Mouse (Mus musculus): ENCODE data around the gene D030056L22Rik. TPM values are rescaled to one million over a fixed set of nuclear protein-coding genes. Genes with fewer than 3 reads are reported as not detected.
A peak's percentile ranks its signal among the peaks of the same experiment; 100 is the strongest.

D030056L22Rik gene
- polyA plus RNA-seq, 1 experiment from 2014 or later, result 43.8 TPM

DNA sequence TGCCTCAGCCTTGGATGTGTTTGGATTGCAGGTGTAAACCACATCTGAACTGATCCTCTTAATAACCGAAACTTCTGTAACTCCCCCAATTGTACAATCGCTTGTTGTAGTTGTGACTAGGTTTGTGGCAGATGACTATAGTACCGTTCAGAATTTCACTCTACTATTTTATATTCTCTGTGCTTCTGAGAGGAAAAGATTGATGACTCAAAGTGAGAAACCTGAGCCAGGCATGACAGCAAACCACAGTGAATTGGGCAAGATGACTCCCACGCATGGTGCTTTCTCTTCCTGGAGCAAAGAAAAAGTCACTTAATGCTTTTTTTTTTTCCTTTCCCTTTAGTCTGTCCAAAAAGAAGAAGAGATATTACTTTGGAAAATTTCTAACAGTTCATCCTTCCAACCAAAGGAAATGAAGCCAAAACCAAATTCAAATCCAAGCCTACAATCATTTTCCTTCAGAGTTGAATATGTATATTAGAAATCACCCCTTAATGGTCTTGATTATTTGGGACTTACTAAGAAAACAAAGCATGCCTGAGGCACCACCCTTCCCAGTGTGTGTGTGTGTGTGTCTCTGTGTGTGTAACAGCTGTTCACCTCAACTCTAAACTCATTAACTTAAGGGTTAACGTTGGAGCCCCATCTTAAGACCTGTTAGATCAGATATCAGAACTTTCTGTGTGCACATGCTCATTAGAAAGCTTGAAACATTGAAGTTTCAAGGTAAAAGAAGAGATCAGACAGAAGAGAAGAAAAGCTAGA lies 33.8 kb downstream of the D030056L22Rik start:
- no peak overlapping the region for H3K4me3 ChIP-seq
- H3K27ac ChIP-seq, result no peak overlapping the region
- no peaks in the 10 kb centered on the region for H3K36me3 ChIP-seq (replicated peaks)
- peaks cover 23% of the 10 kb centered on the region for H3K27me3 ChIP-seq (ENCODE audit: poor library complexity, severe bottlenecking)
- DNase-seq (ENCODE audit: extremely low spot score, low spot score), result no peak
- H3K4me1 ChIP-seq, result peaks cover 10% of the 10 kb centered on the region
- WGBS, result 93% methylated on average over 5 of the region's 5 CpGs
- H3K9me3 ChIP-seq, result no peaks in the 10 kb centered on the region

DNA sequence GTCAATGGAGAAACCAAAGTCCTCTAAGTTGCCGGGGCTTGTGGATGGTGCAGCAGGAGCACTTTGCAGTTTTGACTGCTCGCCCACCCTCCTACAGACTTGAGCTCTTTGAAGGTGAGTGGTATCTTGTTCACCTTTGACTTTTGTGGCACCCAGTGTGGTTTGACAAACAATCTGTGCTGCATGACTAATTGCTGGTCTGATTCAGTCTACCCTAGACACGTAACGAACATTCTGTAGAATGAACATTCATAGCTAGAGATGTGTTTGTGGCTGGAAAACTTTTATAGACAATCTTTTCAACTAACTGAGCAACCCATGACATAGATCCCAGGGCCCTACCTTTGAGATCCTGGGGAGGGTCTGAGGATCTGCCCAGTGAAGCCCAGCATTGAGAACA lies 34.4 kb downstream of the D030056L22Rik start:
- no peak overlapping the region for H3K4me3 ChIP-seq
- WGBS, result 86% methylated on average over 4 of the region's 4 CpGs
- no peaks in the 10 kb centered on the region for H3K36me3 ChIP-seq (replicated peaks)
- H3K27me3 ChIP-seq (ENCODE audit: poor library complexity, severe bottlenecking), result peaks cover 23% of the 10 kb centered on the region
- peaks cover 10% of the 10 kb centered on the region for H3K4me1 ChIP-seq
- no peaks in the 10 kb centered on the region for H3K9me3 ChIP-seq
- no peak overlapping the region for H3K27ac ChIP-seq
- no peak for DNase-seq (ENCODE audit: extremely low spot score, low spot score)

DNA sequence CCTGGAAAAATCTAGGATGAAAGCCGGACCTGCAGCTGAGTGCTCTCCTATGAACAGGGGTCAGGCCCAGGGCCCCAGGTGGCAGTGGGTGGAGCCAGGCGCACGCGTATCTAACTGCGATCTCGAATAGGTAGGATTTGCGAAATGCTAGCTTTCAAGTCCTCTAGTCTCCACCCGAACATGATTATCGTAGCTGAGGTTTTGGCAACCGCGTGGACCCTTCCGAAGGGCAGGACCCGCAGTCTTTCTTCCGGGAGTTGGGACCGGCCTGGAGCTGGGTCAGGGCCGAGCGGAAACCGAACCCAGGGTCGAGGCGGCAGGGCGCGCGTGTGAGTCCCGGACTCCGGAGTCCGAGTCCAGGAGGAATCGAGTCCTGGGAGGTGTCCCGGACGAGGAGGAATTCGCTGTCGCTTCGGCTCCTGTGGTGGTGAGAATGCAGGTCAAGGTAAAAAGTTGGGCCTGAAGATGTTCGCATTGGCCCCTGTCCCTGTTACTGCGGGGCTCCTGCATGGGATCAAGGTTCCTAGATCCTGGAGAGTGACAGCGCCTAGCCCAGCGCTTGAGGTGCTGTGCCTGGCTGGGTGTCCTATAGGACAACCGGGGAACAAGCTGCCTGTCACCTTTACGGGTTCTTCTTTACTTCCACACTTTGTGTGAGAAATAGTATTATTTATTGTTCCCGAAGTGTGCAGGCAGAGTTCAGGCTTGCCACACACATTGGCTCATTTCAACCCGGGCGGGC lies 36.8 kb downstream of the D030056L22Rik start, which contains the start of gene Trpm6:
Trpm6 (plus strand) TSS at position 386 of the 742 bp plus-strand sequence.
- no peaks in the 10 kb centered on the region for H3K36me3 ChIP-seq (replicated peaks)
- DNase-seq (ENCODE audit: extremely low spot score, low spot score), result peak; percentile 17
- H3K27me3 ChIP-seq (ENCODE audit: poor library complexity, severe bottlenecking), result peaks cover 23% of the 10 kb centered on the region
- no peaks in the 10 kb centered on the region for H3K9me3 ChIP-seq
- H3K27ac ChIP-seq, result no peak within 1 kb of the TSS
- H3K4me1 ChIP-seq, result peaks cover 10% of the 10 kb centered on the region
- peak within 1 kb of the TSS; percentile 53 for H3K4me3 ChIP-seq
- 5% methylated on average over 41 of the region's 41 CpGs for WGBS

DNA sequence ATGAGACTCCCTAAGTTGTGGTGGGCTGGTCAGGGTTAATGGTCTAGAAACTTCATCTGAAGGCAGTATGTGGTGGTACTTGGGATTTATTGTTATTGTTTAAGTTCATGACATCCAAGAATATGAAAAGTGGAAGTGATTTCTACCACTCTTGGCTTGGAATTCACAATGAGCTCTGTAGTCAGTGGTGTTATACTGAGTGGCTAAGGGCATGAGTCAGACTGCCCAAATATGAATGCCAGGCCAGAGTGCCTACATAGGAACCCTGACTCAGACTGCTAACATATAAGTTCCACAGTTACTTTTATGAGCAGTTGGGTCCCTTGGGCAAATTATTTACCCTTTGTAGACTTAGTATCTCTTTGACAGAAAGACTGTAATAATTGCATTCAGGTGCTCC lies 44.2 kb downstream of the D030056L22Rik start:
- Histone ChIP-seq H3K4me1 (peaks cover 12% of the 10 kb centered on the region), H3K9me3 (no peaks in the 10 kb centered on the region), H3K4me3 (no peak overlapping the region), H3K36me3 (replicated peaks) (no peaks in the 10 kb centered on the region), H3K27ac (no peak overlapping the region), H3K27me3 (ENCODE audit: poor library complexity, severe bottlenecking) (no peaks in the 10 kb centered on the region)
- no peak for DNase-seq (ENCODE audit: extremely low spot score, low spot score)

- Histone ChIP-seq H3K9me3 (no peaks in the 10 kb centered on the region), H3K27me3 (ENCODE audit: poor library complexity, severe bottlenecking) (no peaks in the 10 kb centered on the region), H3K27ac (no peak overlapping the region), H3K36me3 (replicated peaks) (no peaks in the 10 kb centered on the region), H3K4me3 (no peak overlapping the region), H3K4me1 (peaks cover 12% of the 10 kb centered on the region)
- DNase-seq (ENCODE audit: extremely low spot score, low spot score), result no peak
- WGBS, result 51% methylated on average over 4 of the region's 4 CpGs
Measured at GRCm38 (mm10) chr19:18757706-18758105, 44.7 kb downstream of the D030056L22Rik start.

GRCm38 (mm10) chr19:18758269-18758668 lies 45.3 kb downstream of the D030056L22Rik start:
- 0 out of 2 replicates have a peak overlapping the region, but pooled peaks have one; percentile 35 for H3K27ac ChIP-seq
- H3K36me3 ChIP-seq (replicated peaks), result no peaks in the 10 kb centered on the region
- no peaks in the 10 kb centered on the region for H3K9me3 ChIP-seq
- DNase-seq (ENCODE audit: extremely low spot score, low spot score), result no peak
- 28% methylated on average over 6 of the region's 6 CpGs for whole genome bisulfite sequencing
- H3K4me1 ChIP-seq, result peaks cover 12% of the 10 kb centered on the region
- no peak overlapping the region for H3K4me3 ChIP-seq
- no peaks in the 10 kb centered on the region for H3K27me3 ChIP-seq (ENCODE audit: poor library complexity, severe bottlenecking)

GRCm38 (mm10) chr19:18758916-18759315 lies 45.9 kb downstream of the D030056L22Rik start:
- WGBS, result 45% methylated on average over 9 of the region's 9 CpGs
- Histone ChIP-seq H3K27me3 (ENCODE audit: poor library complexity, severe bottlenecking) (no peaks in the 10 kb centered on the region), H3K27ac (0 out of 2 replicates have a peak overlapping the region, but pooled peaks have one; percentile 33), H3K36me3 (replicated peaks) (no peaks in the 10 kb centered on the region), H3K4me3 (no peak overlapping the region), H3K4me1 (peaks cover 12% of the 10 kb centered on the region), H3K9me3 (no peaks in the 10 kb centered on the region)
- DNase-seq (ENCODE audit: extremely low spot score, low spot score), result no peak

DNA sequence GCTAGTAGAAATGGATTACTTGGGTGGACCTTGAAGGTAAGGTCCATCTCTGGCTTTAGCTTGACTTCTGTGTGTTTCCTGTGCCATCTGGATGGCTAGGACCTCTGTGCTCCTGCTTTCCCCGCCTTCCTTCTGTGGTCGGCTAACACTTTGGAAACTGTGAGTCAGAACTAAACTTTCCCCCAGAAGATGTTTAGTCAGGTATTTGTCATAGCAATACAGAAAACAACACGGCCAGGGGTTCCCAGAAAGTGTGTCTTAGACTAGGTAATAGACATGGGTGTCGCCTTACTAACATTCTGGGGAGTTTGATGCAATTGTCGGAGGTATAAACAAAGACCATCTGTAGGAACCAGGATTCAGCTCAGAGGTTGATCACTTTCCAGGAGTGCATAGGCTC lies 53.4 kb downstream of the D030056L22Rik start:
- DNase-seq (ENCODE audit: extremely low spot score, low spot score), result no peak
- Histone ChIP-seq H3K4me3 (no peak overlapping the region), H3K36me3 (replicated peaks) (no peaks in the 10 kb centered on the region), H3K27ac (no peak overlapping the region), H3K4me1 (no peaks in the 10 kb centered on the region), H3K27me3 (ENCODE audit: poor library complexity, severe bottlenecking) (no peaks in the 10 kb centered on the region), H3K9me3 (no peaks in the 10 kb centered on the region)
- WGBS, result 83% methylated on average over 5 of the region's 5 CpGs

Other genes with a start within 250 kb of the D030056L22Rik start
- 36.7 and 39.7 TPM in 2 replicates for gene Ostf1, start 81.4 kb upstream of the D030056L22Rik start, polyA plus RNA-seq (2016; fragmentation: Nextera tagmentation; extraction: Ambion mirVana)
- gene Nmrk1, start 81.2 kb upstream of the D030056L22Rik start, polyA plus RNA-seq (2016; fragmentation: Nextera tagmentation; extraction: Ambion mirVana), result 6.2 and 6.4 TPM in 2 replicates
- 25.6 and 28.0 TPM in 2 replicates for gene Carnmt1, start 42.4 kb upstream of the D030056L22Rik start, polyA plus RNA-seq (2016; fragmentation: Nextera tagmentation; extraction: Ambion mirVana)
- gene Trpm6, start 36.8 kb downstream of the D030056L22Rik start, polyA plus RNA-seq (2016; fragmentation: Nextera tagmentation; extraction: Ambion mirVana), result 0.21 and 0.30 TPM in 2 replicates

All from forebrain, embryonic 10.5 days (tissue).